ENCODE assay signal across 16 mouse cellular contexts in genomic region chr13:109884812-109885211, GRCm38 (mm10).
"Had no signal": no experiment of that assay in that cellular context is flagged by ENCODE, and none has a peak within 500 bp of the region (broad histone marks: within the 10 kb centered on the region; RNA-seq: fewer than 3 reads in every experiment).

No protein-coding gene starts in this region.

- H3K27ac ChIP-seq: neural tube, embryonic 12.5 days; neural tube, embryonic 13.5 days; neural tube, embryonic 15.5 days; stomach, embryonic 15.5 days; stomach, postnatal 0 days had no signal

- H3K4me1 ChIP-seq: neural tube, embryonic 12.5 days; neural tube, embryonic 13.5 days; neural tube, embryonic 15.5 days; stomach, embryonic 15.5 days had no signal

- H3K36me3 ChIP-seq: neural tube, embryonic 12.5 days; neural tube, embryonic 13.5 days; neural tube, embryonic 15.5 days; stomach, embryonic 15.5 days had no signal

- H3K4me3 ChIP-seq: neural tube, embryonic 12.5 days; neural tube, embryonic 13.5 days; neural tube, embryonic 15.5 days; stomach, embryonic 15.5 days had no signal

- H3K27me3 ChIP-seq: neural tube, embryonic 12.5 days; neural tube, embryonic 13.5 days; neural tube, embryonic 15.5 days; stomach, embryonic 15.5 days had no signal

- DNase-seq: right cerebral cortex, adult 18-20 months; right cerebral cortex, postnatal 14 days; right cerebral cortex, postnatal 25 days; right cerebral cortex, postnatal 4 days; spleen, adult 18-20 months; thymus, adult 18-20 months; thymus, adult 2 months; thymus, postnatal 14 days; thymus, postnatal 25 days; thymus, postnatal 36 days; thymus, postnatal 4 days had no signal
